Mouse (Mus musculus) Patski (cell line): ENCODE data around the gene Lgi1. TPM values are rescaled to one million over a fixed set of nuclear protein-coding genes. Genes with fewer than 3 reads are reported as not detected.

Experiments
- ATAC-seq: fragments of 100-300 bp; one replicate; pipeline ENCODE4 v1.8.0; 2021
- CTCF ChIA-PET: fragments of 350-600 bp; sonication (Branson Sonifier 250); formaldehyde crosslinking; loops from one replicate; lab custom pipeline; 2022; ENCODE audit warnings: inconsistent platforms; lab: Charles Lee
- POLR2A ChIA-PET: fragments of 350-600 bp; sonication (Branson Sonifier 250); formaldehyde crosslinking; loops from one replicate; lab custom pipeline; 2022; ENCODE audit warnings: antibody characterized with exemption, inconsistent platforms; lab: Charles Lee
- DNase-seq: peaks from one replicate; pipeline ENCODE4 v3.0.0-alpha.2; 2011; ENCODE audit warnings: low read depth, low spot score
- H3K27me3 ChIP-seq: fragments of 371-371 bp; one replicate; pipeline ENCODE4 v1.5.1; 2021
- CTCF ChIP-seq: fragments of 100-300 bp; IDR thresholded peaks from one replicate; pipeline ENCODE4 v1.5.1; 2021
- in situ Hi-C: fragments of 300-500 bp; cut with MboI; formaldehyde crosslinking; loops from 3 replicates; pipeline ENCODE4 v1.11.1; 2018; ENCODE audit warnings: low pct_unique_long_range_greater_than_20kb, mixed read lengths
- polyA plus RNA-seq: library from polyadenylated mRNA; unstranded; gene quantifications from one replicate; pipeline ENCODE4 v1.2.3, GENCODE M21; 2021

Gene Lgi1
- 0.04 TPM for polyA plus RNA-seq

DNA sequence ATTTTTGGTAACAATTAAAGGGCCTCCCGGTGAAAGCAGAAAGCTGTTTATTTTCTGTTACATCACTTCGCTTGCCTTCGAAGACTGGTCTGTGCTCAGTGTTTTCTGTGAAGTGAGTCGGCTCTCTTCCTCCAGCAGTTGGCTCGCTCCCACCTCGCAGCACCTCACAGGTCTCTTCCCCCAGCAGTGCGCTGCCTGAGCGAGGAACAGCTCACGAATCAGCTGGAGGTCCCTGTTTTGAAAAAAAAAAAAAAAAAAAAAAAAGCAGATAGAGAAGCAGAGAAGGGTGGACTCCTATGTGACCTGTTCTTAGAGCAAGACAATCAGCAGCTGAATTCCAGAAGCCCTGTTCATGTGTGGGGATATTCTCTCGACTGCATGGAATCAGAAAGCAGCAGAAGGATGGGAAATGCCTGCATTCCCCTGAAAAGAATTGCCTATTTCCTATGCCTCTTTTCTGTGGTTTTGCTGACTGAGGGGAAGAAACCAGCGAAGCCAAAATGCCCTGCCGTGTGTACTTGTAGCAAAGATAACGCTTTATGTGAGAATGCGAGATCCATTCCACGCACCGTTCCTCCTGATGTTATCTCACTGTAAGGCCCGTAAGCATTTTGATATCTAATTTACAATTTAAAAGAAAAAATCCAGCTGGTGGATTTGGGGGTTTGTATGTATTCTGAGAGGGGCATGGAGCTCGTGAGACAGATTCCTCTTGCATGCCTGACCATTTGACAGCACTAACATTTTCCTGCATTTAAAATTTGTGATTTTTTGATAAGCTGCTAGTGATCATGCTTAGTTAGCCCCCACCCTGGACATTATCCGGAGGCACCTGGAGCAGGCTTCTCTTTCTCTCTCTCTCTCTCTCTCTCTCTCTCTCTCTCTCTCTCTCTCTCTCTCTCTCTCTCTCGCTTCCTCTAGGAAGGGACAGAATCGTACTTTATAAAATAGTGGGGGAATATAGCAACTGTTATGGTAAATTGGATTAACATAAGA, at the start of gene Lgi1:
Gene Lgi1 (plus strand): TSS at position 32 of the 996 bp plus-strand sequence.
- H3K27me3 ChIP-seq: peaks cover 79% of the 10 kb centered on the region
- DNase-seq (no peak), ATAC-seq (no peak)
- POLR2A ChIA-PET: no interaction called here
- no peak for TF ChIP-seq CTCF
- in situ Hi-C loops: no loop called here
- CTCF ChIA-PET: interaction anchor here (0.8 to 2.7 kb wide), 2 partner anchors 11 to 12 kb away, joined by 3 to 13 read pairs; no protein-coding TSS in a partner anchor

- DNase-seq (no peak), ATAC-seq (no peak)
- H3K27me3 ChIP-seq: no peaks in the 10 kb centered on the region
- ChIA-PET POLR2A (interaction anchor here (1.0 kb wide), 1 partner anchor 8 kb away, joined by 3 read pairs; no protein-coding TSS in a partner anchor), CTCF (no interaction called here)
- in situ Hi-C loops: no loop called here
- TF ChIP-seq CTCF: no peak
Observed at GRCm38 (mm10) chr19:38217696-38218095, 46.6 kb upstream of the Lgi1 start.

DNA sequence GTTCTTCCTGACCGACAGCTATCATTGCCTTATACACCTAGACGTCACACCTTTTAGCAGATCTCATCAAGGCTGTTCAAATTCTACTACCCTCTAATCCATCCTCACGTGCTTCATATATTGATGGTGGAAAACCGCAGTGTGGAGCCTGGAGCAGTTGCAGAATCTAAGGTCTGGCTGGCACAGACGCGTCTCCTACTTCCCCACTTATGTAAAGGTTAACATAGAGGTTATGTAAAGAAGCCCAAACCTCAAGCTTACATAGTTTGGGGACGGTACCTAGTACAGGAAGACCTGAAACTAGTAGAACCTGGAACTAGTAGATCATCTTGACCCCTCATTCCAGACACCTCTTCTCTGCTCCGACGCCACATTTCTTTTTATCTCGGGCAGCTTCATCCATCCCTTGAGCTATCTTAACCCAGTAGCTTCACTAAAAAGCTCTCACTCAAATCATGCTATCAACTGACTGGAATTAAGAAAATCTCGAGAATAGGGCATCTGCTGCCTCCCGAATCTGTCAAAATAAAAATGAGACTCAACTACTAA, 40.9 kb upstream of the Lgi1 start:
- ChIA-PET POLR2A (interaction anchor here (0.7 to 1.3 kb wide), 2 partner anchors 14 to 31 kb away, joined by 3 read pairs; no protein-coding TSS in a partner anchor), CTCF (interaction anchor here (0.8 to 1.6 kb wide), 3 partner anchors 9 to 129 kb away, joined by 3 to 4 read pairs (median 4); no protein-coding TSS in a partner anchor)
- DNase-seq (no peak), ATAC-seq (peak; percentile 14)
- no peak for TF ChIP-seq CTCF
- in situ Hi-C loops: no loop called here
- H3K27me3 ChIP-seq: peaks cover 15% of the 10 kb centered on the region

DNA sequence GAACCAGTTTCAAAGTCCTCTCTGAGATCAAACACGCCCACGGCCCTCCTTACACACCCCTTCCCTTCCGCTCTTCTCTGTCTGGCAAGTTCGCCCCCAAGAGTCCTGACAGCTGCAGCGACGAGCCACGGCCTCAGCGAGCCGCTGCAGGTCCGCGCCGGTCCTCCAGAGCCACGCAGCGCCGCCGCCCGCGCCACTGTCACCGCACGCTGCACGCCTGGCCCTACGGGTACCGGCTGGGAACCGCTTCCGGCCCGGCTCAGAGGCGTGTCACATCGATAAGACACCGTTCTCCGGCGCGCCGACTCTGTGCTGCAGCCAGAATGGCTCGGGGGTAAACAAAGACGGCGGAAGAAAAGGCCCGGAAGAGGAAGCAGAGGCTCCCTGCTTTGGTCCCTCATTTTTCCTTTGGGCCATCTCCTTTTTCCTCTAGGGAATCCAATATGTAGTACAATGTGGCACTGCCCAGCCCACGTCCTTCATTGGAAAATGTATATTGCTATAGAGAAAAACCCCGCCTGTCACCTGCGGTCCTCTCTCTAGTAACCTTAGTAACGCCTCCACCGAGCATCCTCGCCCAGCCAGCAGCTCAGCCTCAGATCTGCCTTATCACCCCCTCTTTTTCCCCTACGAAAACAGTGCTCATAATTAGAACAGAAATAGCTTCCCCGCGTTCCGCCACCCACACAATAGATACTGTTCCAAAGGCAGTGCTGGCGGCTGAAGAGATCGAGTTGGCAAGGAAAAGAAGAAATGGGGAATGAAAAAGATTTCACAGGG, 40.2 kb upstream of the Lgi1 start, which contains the start of gene Fra10ac1:
Gene Fra10ac1 (minus strand): TSS at position 252 of the 780 bp plus-strand sequence.
- H3K27me3 ChIP-seq: peaks cover 20% of the 10 kb centered on the region
- TF ChIP-seq CTCF: peak; percentile 92
- DNase-seq (peak; percentile 27), ATAC-seq (peak; percentile 90)
- POLR2A ChIA-PET: interaction anchor here (0.7 kb wide), 1 partner anchor 30 kb away, joined by 3 read pairs; no protein-coding TSS in a partner anchor
- CTCF ChIA-PET: interaction anchor here (0.7 to 1.6 kb wide), 6 partner anchors 8 to 130 kb away, joined by 3 to 4 read pairs (median 3); no protein-coding TSS in a partner anchor
- in situ Hi-C loops: no loop called here

- CTCF ChIA-PET: interaction anchor here (0.7 to 1.1 kb wide), 3 partner anchors 31 to 130 kb away, joined by 3 read pairs; no protein-coding TSS in a partner anchor
- in situ Hi-C loops: no loop called here
- POLR2A ChIA-PET: no interaction called here
- H3K27me3 ChIP-seq: peaks cover 26% of the 10 kb centered on the region
- ATAC-seq (no peak), DNase-seq (no peak)
- TF ChIP-seq CTCF: no peak
Observed at GRCm38 (mm10) chr19:38224685-38225060, 39.7 kb upstream of the Lgi1 start.

DNA sequence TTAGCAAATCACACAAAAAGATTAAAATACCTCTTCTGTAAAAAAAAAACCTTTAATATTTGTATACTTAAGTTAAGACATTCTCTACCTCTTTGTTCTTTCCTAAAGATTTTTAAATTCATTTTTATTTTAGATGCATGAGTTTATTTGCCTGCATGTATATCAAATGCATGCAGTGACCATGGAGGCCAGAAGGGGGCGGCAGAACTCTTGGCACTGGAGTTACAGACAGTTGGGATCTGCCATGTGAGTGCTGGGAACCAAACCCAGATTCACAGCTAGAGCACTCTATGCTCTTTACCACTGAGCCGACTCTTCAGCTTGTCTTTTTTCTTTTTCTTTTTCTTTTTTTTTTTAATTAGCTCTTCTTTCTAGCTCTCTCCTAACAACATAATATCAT, 35.6 kb upstream of the Lgi1 start:
- no peak for ATAC-seq
- in situ Hi-C loops: no loop called here
- peaks cover 41% of the 10 kb centered on the region for H3K27me3 ChIP-seq
- no peak for DNase-seq
- ChIA-PET POLR2A (interaction anchor here (0.7 kb wide), 1 partner anchor 79 kb away, joined by 4 read pairs; no protein-coding TSS in a partner anchor), CTCF (interaction anchor here (0.8 to 1.1 kb wide), 2 partner anchors 10 to 25 kb away, joined by 3 read pairs; no protein-coding TSS in a partner anchor)
- peak; percentile 54 for TF ChIP-seq CTCF

DNA sequence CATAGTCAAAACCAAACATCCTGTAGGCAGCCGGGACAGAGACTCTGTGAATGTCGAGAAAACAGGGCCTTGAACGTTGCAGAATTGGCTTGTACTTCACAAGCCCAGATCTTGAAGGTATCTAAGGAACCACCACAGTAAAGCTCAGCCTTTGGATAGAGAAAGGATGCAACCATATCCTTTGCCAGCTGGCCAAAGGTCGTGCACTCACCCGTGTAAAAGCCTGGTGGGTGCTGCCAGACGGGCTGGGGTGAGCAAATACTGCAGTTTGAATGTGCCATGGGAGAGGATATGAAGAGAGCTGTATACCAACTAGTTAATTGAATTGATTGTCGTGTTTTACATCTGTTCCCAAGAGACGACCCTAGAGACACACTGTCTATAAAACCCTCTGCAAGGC, 32.2 kb upstream of the Lgi1 start:
- CTCF ChIA-PET: interaction anchor here (0.7 to 1.1 kb wide), 3 partner anchors 9 to 27 kb away, joined by 3 read pairs; no protein-coding TSS in a partner anchor
- TF ChIP-seq CTCF: no peak
- DNase-seq (no peak), ATAC-seq (no peak)
- POLR2A ChIA-PET: no interaction called here
- H3K27me3 ChIP-seq: peaks cover 43% of the 10 kb centered on the region
- in situ Hi-C loops: no loop called here

DNA sequence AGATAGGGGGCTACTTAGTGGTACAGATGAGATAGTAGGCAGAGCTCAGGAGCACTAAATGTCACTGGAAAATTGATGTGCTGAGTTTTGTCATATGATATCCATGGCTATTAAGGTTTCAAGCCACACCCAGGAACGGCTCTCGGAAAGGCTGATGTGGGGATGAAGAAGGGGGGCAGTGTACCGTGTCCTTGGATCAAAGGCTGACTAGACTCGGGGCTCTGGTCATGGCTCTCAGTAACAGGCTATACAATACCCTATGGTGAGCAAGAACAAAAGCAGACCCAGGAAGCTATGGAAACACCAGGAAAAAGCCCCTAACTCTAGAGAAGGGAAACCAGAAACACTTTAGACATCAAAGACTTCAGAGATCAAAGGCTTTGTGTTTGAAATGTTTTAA, 31.8 kb upstream of the Lgi1 start:
- DNase-seq (no peak), ATAC-seq (no peak)
- CTCF ChIA-PET: interaction anchor here (1.1 kb wide), 2 partner anchors 9 to 13 kb away, joined by 3 read pairs; no protein-coding TSS in a partner anchor
- peaks cover 43% of the 10 kb centered on the region for H3K27me3 ChIP-seq
- POLR2A ChIA-PET: no interaction called here
- in situ Hi-C loops: no loop called here
- no peak for TF ChIP-seq CTCF

GRCm38 (mm10) chr19:38236526-38236925, 27.8 kb upstream of the Lgi1 start:
- ChIA-PET POLR2A (interaction anchor here (0.6 kb wide), 1 partner anchor 659 kb away, joined by 3 read pairs; no protein-coding TSS in a partner anchor), CTCF (no interaction called here)
- H3K27me3 ChIP-seq: peaks cover 30% of the 10 kb centered on the region
- in situ Hi-C loops: no loop called here
- no peak for TF ChIP-seq CTCF
- no peak for DNase-seq
- no peak for ATAC-seq
